Mouse (Mus musculus): ENCODE results near the gene Id3. TPM values are rescaled to one million over a fixed set of nuclear protein-coding genes. Genes with fewer than 3 reads are reported as not detected.

Id3 gene
- polyA plus RNA-seq, 1 experiment from 2014 or later, result 862 TPM

DNA sequence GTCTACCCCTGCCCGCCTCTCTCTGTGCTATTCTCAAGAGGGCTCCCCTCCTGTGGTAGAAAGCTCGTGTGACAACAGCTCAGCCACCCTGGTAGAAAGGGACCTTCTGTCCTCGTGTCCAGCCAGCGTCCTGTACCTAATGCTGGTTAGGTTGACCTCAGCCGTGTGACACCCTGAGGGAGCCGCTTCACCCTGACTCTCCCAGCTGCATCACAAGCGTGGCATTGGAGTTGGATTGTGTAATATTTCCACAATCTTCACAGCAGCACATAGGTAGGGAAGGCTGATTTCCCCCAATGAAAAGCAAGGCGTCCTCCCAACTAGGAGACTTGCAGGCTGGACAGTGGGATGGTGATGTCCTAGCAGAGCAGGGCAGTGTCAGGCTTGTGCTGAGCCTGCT is 43.0 kb downstream of the Id3 start:
- H3K4me2 ChIP-seq, result no peak overlapping the region
- WGBS, result 81% methylated on average over 8 of the region's 8 CpGs

DNA sequence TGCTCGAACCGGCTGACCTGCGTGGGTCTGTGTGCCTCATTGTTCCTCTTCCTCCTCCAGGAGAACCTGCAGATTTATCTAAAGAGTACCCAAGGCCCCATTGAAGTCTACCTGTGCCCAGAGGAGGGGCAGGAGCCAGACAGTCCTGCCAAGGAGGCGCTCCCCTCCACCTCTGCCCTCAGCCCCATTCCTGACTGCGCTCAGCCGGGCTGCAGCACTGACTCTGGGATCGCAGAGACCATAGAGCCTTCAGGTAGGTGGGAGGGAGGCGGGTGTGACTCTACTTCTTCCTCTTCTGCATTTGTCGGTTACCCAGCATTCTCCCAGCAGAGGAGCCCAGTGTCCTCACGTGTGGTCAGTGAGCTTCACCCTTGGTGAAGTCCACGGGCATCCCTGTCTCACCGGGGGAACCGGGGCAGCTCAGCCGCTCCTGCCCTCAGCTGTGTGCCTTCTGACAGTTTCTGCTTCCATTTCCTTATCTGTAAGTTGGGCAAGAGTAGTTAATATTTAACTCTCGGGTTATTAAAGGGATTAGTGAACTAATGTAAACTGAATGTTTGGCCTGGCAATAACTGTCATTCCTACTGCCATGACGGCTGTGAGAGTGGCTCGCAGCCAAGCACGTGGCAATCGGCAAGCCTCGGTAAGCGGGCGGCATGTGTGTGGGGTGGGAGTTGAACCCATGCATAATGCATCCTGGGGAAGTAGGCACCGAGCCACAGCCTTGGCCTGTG is 43.6 kb downstream of the Id3 start:
- Histone ChIP-seq H3K9ac (no peak overlapping the region), H3K4me3 (replicated peaks) (no peak overlapping the region), H3K4me1 (peaks cover 14% of the 10 kb centered on the region), H3K4me2 (no peak overlapping the region), H3K9me3 (replicated peaks) (no peaks in the 10 kb centered on the region), H3K36me3 (peaks cover 60% of the 10 kb centered on the region), H3K27ac (peak overlapping the region; percentile 63; the same call in 1 of the 2 replicates), H3K27me3 (no peaks in the 10 kb centered on the region)
- 0 out of 2 replicates have a peak, but pooled peaks have one; percentile 42 for ATAC-seq (replicated peaks; ENCODE audit: low FRiP score)
- 79% methylated on average over 23 of the region's 23 CpGs for WGBS

More for the DNA sequence above, 43.0 kb downstream of the Id3 start:
- Histone ChIP-seq H3K36me3 (peaks cover 54% of the 10 kb centered on the region), H3K9me3 (replicated peaks) (no peaks in the 10 kb centered on the region), H3K27ac (peak overlapping the region; percentile 63; the same call in 1 of the 2 replicates), H3K4me1 (peaks cover 18% of the 10 kb centered on the region), H3K4me3 (replicated peaks) (no peak overlapping the region), H3K27me3 (no peaks in the 10 kb centered on the region), H3K9ac (no peak overlapping the region)
- no peak for ATAC-seq (replicated peaks; ENCODE audit: low FRiP score)

DNA sequence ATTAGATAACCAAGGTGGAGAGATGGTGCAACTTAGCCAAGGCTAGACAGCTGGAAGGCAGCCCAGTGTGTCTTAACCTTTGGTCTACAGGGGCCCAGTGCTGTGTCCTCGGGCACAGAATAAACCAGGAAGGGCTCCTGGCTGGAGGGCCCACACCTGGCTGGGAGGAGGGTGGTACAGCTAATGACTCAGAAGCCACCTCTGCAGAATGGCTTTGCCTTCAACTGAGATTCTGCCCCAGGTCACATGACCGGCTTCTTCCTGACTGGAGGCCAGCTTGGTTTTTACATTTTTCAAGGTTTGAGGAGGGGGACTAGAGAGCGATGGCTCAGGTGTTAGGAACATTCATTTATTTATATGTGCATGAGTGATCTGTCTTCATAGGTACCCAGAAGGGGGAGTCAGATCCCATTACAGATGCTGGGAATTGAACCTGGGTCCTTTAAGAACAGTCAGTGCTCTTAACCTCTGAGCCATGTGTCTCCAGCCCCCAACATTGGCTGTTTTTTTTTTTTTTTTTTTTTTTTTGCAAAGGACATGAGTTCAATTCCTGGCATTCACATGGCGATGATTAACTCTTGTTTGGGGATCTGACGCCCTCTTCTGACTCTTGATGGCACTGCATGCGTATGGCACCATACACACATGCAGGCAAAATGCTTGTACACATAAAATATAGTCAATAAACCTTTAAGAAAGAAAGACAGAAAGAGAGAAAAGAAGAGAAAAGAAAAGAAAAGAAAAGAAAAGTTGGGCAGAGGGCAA is 45.9 kb downstream of the Id3 start:
- 89% methylated on average over 6 of the region's 6 CpGs for WGBS
- Histone ChIP-seq H3K4me1 (peaks cover 14% of the 10 kb centered on the region), H3K27ac (no peak overlapping the region), H3K4me2 (no peak overlapping the region), H3K4me3 (replicated peaks) (no peak overlapping the region), H3K9ac (no peak overlapping the region), H3K27me3 (no peaks in the 10 kb centered on the region), H3K36me3 (peaks cover 76% of the 10 kb centered on the region), H3K9me3 (replicated peaks) (no peaks in the 10 kb centered on the region)
- ATAC-seq (replicated peaks; ENCODE audit: low FRiP score), result no peak

DNA sequence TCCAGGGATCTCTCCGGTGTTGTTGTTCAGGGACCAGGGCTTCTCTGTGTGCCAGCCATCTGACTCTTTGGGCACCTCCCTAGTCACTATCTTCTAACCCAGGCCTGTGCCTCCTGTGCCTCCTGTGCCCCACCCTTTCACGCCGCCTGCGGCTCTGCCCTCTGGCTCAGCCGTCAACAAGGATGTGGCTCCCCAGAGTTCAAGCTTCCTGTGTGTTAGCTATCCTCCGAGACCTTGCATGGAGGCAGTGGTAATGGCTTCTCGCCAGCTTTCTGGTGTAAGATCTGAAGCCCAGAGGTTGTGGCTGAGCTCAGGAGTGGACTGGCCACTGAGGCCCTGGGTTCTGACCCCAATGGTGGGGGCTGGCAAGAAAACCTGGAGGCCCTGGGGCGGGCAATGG is 46.6 kb downstream of the Id3 start:
- Histone ChIP-seq H3K4me2 (no peak overlapping the region), H3K9me3 (replicated peaks) (no peaks in the 10 kb centered on the region), H3K36me3 (peaks cover 76% of the 10 kb centered on the region), H3K27me3 (no peaks in the 10 kb centered on the region), H3K4me3 (replicated peaks) (no peak overlapping the region), H3K27ac (no peak overlapping the region), H3K4me1 (peaks cover 14% of the 10 kb centered on the region), H3K9ac (no peak overlapping the region)
- WGBS, result 83% methylated on average over 8 of the region's 8 CpGs
- ATAC-seq (replicated peaks; ENCODE audit: low FRiP score), result peak; percentile 72; the same call in 1 of the 2 replicates

DNA sequence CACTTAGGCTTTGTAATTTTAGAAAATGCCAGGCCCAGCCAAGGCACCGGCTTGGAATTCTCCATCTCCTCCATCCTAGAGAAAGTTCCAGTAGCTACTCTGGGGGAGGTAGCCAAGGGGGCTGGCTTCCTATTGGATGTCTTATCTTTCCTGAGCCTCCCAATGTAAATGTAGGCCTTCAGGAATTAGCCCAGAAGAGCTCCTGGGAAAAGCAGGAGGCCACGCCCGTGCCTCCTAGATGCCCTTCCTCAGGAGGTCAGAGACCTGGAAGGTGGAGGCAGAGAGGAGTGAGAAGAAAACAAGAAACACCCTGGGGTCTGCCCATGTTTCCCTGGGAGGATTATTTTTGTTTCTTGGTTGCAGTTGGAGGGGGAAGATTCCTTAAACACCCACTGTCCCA is 50.3 kb downstream of the Id3 start:
- Histone ChIP-seq H3K27ac (no peak overlapping the region), H3K4me1 (no peaks in the 10 kb centered on the region), H3K4me2 (no peak overlapping the region), H3K9me3 (replicated peaks) (no peaks in the 10 kb centered on the region), H3K9ac (no peak overlapping the region), H3K36me3 (peaks cover 54% of the 10 kb centered on the region), H3K4me3 (replicated peaks) (no peak overlapping the region), H3K27me3 (no peaks in the 10 kb centered on the region)
- no peak for ATAC-seq (replicated peaks; ENCODE audit: low FRiP score)
- 72% methylated on average over 3 of the region's 3 CpGs for WGBS

DNA sequence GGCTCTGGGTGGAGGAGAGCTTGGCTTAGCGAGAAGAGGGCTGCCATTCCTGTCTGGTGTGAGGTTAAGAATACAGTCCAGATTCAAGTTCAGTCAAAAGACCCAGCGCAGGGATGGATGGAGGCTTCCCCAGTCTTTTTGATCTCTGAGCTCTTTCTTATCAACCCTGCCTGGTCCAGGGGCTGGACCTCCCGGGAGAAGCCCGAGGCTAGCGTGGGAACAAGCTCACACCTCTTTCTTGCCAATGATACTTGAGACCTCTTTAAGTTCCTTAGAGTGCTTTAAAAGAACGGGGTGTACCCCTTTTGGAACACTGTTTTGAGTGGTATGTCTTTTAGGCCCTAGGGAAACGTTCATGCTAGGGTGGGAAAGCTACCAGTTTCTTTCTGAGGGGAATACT is 51.7 kb downstream of the Id3 start:
- ATAC-seq (replicated peaks; ENCODE audit: low FRiP score), result no peak
- H3K4me2 ChIP-seq, result no peak overlapping the region
- H3K27me3 ChIP-seq, result no peaks in the 10 kb centered on the region
- no peak overlapping the region for H3K9ac ChIP-seq
- H3K9me3 ChIP-seq (replicated peaks), result no peaks in the 10 kb centered on the region
- no peaks in the 10 kb centered on the region for H3K4me1 ChIP-seq
- WGBS, result 52% methylated on average over 7 of the region's 7 CpGs
- H3K27ac ChIP-seq, result no peak overlapping the region
- H3K36me3 ChIP-seq, result peaks cover 41% of the 10 kb centered on the region
- H3K4me3 ChIP-seq (replicated peaks), result no peak overlapping the region

Other genes with a start within 250 kb of the Id3 start
- gene Cnr2, start 248.1 kb upstream of the Id3 start, polyA plus RNA-seq (2015; fragmentation: Nextera tagmentation; extraction: Ambion mirVana), result 0.64 and 0.95 TPM in 2 replicates
- gene Fuca1, start 222.8 kb upstream of the Id3 start, polyA plus RNA-seq (2015; fragmentation: Nextera tagmentation; extraction: Ambion mirVana), result 70.1 and 71.8 TPM in 2 replicates
- gene Hmgcl, start 197.0 kb upstream of the Id3 start, polyA plus RNA-seq (2015; fragmentation: Nextera tagmentation; extraction: Ambion mirVana), result 77.2 and 80.2 TPM in 2 replicates
- gene Gale, start 179.8 kb upstream of the Id3 start, polyA plus RNA-seq (2015; fragmentation: Nextera tagmentation; extraction: Ambion mirVana), result 35.2 and 36.7 TPM in 2 replicates
- 120 and 131 TPM in 2 replicates for gene Lypla2, start 170.9 kb upstream of the Id3 start, polyA plus RNA-seq (2015; fragmentation: Nextera tagmentation; extraction: Ambion mirVana)
- gene Pithd1, start 156.2 kb upstream of the Id3 start, polyA plus RNA-seq (2015; fragmentation: Nextera tagmentation; extraction: Ambion mirVana), result 52.6 and 52.7 TPM in 2 replicates
- 40.0 and 40.6 TPM in 2 replicates for gene Eloa, start 121.7 kb upstream of the Id3 start, polyA plus RNA-seq (2015; fragmentation: Nextera tagmentation; extraction: Ambion mirVana)
- gene Rpl11, start 90.1 kb upstream of the Id3 start, polyA plus RNA-seq (2015; fragmentation: Nextera tagmentation; extraction: Ambion mirVana), result 483 and 529 TPM in 2 replicates
- gene E2f2, start 28.9 kb downstream of the Id3 start, polyA plus RNA-seq (2015; fragmentation: Nextera tagmentation; extraction: Ambion mirVana), result 9.7 and 10.5 TPM in 2 replicates
- gene Asap3, start 62.9 kb downstream of the Id3 start, polyA plus RNA-seq (2015; fragmentation: Nextera tagmentation; extraction: Ambion mirVana), result 4.5 and 6.0 TPM in 2 replicates
- 10.9 and 12.5 TPM in 2 replicates for gene Tcea3, start 104.2 kb downstream of the Id3 start, polyA plus RNA-seq (2015; fragmentation: Nextera tagmentation; extraction: Ambion mirVana)
- 22.8 TPM in 2 replicates for gene Zfp46, start 141.2 kb downstream of the Id3 start, polyA plus RNA-seq (2015; fragmentation: Nextera tagmentation; extraction: Ambion mirVana)
- 183 and 188 TPM in 2 replicates for gene Hnrnpr, start 167.4 kb downstream of the Id3 start, polyA plus RNA-seq (2015; fragmentation: Nextera tagmentation; extraction: Ambion mirVana)

All from kidney, embryonic 15.5 days (tissue).